Mouse (Mus musculus) small intestine, adult 2 months (tissue): ENCODE measurements around the gene Cfl1. TPM values are rescaled to one million over a fixed set of nuclear protein-coding genes. Genes with fewer than 3 reads are reported as not detected.

ENCODE experiments used
- H3K27ac ChIP-seq: fragments of 200-500 bp; 2 replicates; pipeline ENCODE4 v1.5.1; 2012; ENCODE audit warnings: low read depth, low read length, control low read depth, inconsistent platforms; ENCODE audit not compliant: insufficient read depth
- H3K27me3 ChIP-seq: fragments of 200-500 bp; 2 replicates; pipeline ENCODE4 v1.6.1; 2012; ENCODE audit warnings: mild to moderate bottlenecking, moderate library complexity, low read length, inconsistent platforms; ENCODE audit not compliant: control insufficient read depth, insufficient read depth
- H3K36me3 ChIP-seq: fragments of 200-500 bp; 2 replicates; pipeline ENCODE4 v1.6.1; 2012; ENCODE audit warnings: mild to moderate bottlenecking, low read length, control low read depth, inconsistent platforms; ENCODE audit not compliant: control insufficient read depth, insufficient read depth
- H3K4me1 ChIP-seq: fragments of 200-500 bp; 2 replicates; pipeline ENCODE4 v1.6.1; 2012; ENCODE audit warnings: low read length, inconsistent platforms, mixed read lengths; ENCODE audit not compliant: control insufficient read depth, insufficient read depth, insufficient read length
- H3K4me3 ChIP-seq: fragments of 200-500 bp; 2 replicates; pipeline ENCODE4 v1.5.1; 2012; ENCODE audit warnings: low read depth, mild to moderate bottlenecking, control low read depth, inconsistent platforms, low read length, moderate library complexity
- CTCF ChIP-seq: fragments of 200-500 bp; IDR thresholded peaks from 2 replicates; pipeline ENCODE4 v1.5.1; 2012; ENCODE audit warnings: low read depth, mild to moderate bottlenecking, control low read depth, inconsistent platforms, low read length, moderate library complexity, mixed read lengths; ENCODE audit not compliant: insufficient replicate concordance, insufficient read length; ENCODE audit errors: extremely low read depth
- POLR2A ChIP-seq: fragments of 200-500 bp; IDR thresholded peaks from 2 replicates; pipeline ENCODE4 v1.6.1; 2012; ENCODE audit warnings: low read depth, mild to moderate bottlenecking, control low read depth, inconsistent platforms, low read length, moderate library complexity
- WGBS: fragments of 180-500 bp; shearing (Covaris S2); methylation state at CpG from one replicate; pipeline ENCODE4 v1.1.7; 2018; 5-methylcytosine and 5-hydroxymethylcytosine counted together
- polyA plus RNA-seq: library from polyadenylated mRNA; depleted of rRNA; stranded (reverse); fragments of >200 nt; gene quantifications from 2 replicates; pipeline ENCODE4 v1.2.3, GENCODE M21; 2012

The Cfl1 gene
- polyA plus RNA-seq, 1 experiment = 703 TPM

DNA sequence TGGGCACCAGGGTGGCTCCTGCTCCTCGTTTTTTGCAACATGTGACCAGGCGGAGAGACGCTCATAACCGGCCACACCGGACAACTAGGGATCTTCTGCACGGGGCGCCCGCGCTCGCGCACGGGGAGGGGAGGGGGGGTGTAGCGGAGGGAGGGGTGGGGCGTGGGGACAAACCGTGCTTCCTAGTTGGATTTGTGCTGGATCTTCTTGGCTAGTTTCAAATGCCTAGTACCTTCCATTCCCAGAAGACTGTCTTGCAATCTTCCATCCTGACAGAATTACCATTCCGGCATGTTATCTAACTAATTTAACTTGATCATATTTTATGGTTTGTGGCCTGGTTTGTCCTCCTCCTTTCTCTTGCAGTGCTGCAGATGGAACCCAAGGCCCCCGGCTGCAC lies 13.4 kb downstream of the Cfl1 start, which contains the start of gene 1700020D05Rik:
TSS of gene 1700020D05Rik (minus strand) at position 101 of the 400 bp plus-strand sequence.
- H3K4me1 ChIP-seq = peaks cover 6% of the 10 kb centered on the region; the same call in 1 of the 2 replicates
- no peaks in the 10 kb centered on the region for H3K36me3 ChIP-seq
- TF ChIP-seq POLR2A (no peak), CTCF (no peak)
- WGBS = 38% methylated on average over 17 of the region's 17 CpGs
- no peak within 1 kb of the TSS for H3K27ac ChIP-seq
- no peaks in the 10 kb centered on the region for H3K27me3 ChIP-seq
- no peak within 1 kb of the TSS for H3K4me3 ChIP-seq

DNA sequence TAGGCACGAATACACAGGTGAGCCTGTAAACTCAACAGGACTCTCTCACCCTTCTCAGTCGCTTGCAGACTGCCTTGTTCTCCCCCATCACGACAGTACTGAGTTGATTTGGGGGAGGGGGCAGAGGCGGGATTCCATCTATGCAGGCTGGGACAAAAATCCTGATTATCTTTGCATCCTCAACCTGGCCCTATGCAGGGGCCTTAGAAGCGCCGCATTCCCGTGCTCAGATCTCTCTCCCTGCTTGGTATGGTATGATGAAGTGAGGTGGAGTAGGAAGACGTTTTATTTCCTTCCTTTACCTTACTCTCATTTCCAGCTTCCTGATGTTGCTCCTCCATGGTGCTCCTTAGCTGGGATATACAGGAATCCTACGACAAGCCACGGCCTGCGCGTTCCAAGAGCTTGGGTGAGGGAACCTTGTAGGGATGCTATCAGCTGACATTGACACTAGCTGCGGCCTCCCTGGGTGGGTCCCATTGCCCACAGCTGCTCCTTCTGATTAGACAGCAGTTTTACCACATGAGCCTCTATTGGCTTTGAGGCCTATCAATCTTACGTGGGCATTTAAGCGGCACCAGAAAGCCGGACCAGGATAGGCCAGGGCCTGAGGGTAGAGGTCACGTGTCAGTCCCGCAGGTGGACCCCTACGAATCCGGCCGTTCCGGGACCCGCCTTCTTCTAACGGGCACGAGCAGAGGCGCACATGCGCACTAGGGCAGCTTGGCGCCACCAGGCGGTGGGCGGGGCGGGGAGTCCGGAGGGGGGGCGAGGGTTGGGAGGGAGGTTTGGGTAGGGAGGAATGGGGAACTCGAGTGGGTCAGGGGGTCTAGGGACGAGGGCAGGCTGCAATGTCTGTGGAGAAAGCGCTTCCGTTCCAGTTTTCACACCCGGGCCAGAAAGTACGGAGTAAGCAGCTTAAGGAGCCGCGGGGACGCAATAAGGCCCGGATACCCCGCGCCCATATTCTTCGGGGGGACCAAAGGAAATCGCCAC lies 20.1 kb downstream of the Cfl1 start, which contains the start of gene Snx32:
TSS of gene Snx32 (minus strand) at position 508 of the 996 bp plus-strand sequence.
- TF ChIP-seq POLR2A (no peak), CTCF (peak; percentile 20; the same call in 1 of the 2 replicates)
- 4% methylated on average over 47 of the region's 47 CpGs for WGBS

DNA sequence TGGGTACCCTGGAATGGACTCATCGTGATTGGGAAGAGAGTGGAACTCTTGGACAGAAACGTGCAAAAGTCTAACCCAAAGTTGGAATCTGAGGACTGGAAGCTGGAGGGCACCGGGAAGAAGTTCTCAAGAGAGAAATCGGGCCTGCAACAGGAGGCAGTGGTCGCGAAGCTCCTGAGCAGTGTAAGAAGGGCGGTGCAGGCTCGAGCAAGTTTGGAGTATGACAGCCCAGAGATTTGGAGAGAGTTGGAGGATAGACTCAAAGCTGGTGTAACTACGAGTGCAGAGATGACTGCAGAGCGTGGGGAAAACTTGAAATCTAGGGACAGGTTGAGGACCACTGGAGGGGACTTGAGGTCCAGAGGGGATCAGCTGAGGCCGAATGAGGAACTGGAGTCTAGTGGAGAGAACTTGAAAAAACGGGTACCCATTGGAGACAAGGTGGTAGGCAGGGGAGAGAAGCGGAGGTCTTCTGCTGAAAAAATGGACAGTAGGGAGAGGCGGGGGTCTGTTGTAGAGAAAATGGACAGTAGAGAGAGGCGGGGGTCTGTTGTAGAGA lies 20.9 kb downstream of the Cfl1 start:
- H3K4me1 ChIP-seq = peaks cover 23% of the 10 kb centered on the region
- H3K27me3 ChIP-seq = no peaks in the 10 kb centered on the region
- no peaks in the 10 kb centered on the region for H3K36me3 ChIP-seq
- WGBS = 31% methylated on average over 14 of the region's 15 CpGs
- no peak overlapping the region for H3K27ac ChIP-seq
- peak overlapping the region; percentile 66 for H3K4me3 ChIP-seq
- TF ChIP-seq POLR2A (no peak), CTCF (no peak)

More for the DNA sequence above, 20.1 kb downstream of the Cfl1 start, which contains the start of gene Snx32:
- H3K4me3 ChIP-seq = peak within 1 kb of the TSS; percentile 66
- peaks cover 17% of the 10 kb centered on the region for H3K4me1 ChIP-seq
- no peaks in the 10 kb centered on the region for H3K36me3 ChIP-seq
- H3K27ac ChIP-seq = peak within 1 kb of the TSS; percentile 26; the same call in 1 of the 2 replicates
- H3K27me3 ChIP-seq = no peaks in the 10 kb centered on the region

DNA sequence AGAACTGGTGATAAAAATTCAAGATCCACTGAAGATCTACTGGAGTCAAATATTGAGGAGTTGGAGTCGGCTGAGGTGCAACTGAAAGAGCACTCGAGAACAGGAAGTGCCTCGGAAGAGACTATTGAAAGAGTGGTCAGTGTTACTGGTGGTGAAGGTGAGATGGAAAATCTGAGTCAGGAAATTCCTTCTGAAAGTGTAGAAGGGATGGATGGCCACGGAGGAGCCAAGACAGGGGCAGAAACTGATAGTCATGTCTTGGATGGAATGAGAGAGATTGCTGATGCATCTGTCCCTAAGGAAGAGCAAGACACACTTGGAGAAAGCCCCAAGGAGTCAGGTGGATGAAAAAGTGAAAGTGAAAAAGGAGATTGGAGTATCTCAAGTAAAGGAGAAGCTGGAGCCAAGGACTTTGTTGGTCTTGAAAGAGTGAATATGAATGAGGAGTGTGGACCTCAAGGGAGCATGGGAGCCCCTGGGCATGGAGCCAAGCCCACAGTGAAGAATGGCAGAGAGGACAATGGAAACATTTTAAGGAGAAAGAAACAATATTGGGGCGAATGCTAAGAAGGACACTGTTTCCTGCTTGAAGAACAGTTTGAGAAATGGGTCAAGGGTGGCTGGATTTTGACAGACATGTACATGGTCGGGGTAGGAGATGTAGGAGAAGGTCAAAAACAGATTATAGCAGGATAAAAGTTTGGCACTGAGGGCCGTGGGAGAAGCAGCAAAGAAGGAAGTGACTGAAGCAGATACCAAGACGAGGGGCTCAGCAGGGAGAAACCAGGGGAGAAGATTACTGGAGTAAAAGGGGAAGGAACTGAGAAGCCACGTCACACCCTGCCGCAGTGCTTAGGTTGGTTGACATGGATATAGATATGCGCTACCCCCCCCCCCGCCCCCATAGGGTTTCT lies 22.1 kb downstream of the Cfl1 start:
- Histone ChIP-seq H3K27me3 (no peaks in the 10 kb centered on the region), H3K4me1 (peaks cover 30% of the 10 kb centered on the region), H3K36me3 (no peaks in the 10 kb centered on the region), H3K27ac (no peak overlapping the region; the same call in 1 of the 2 replicates), H3K4me3 (no peak overlapping the region)
- WGBS = 48% methylated on average over 12 of the region's 12 CpGs
- TF ChIP-seq POLR2A (no peak), CTCF (no peak)

DNA sequence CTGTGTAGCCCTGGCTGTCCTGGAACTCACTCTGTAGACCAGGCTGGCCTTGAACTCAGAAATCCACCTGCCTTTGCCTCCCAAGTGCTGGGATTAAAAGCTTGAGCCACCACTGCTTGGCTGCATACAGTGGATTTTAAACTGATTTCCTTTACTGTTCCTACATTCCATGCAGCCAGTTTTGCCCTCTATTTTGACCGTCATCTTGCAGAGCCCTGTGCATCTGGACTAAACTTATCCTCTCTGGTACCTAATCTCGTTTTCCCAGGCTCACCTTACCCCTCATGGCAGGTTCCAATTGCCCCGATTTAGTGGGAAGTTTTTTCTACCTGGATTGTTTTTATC lies 22.7 kb downstream of the Cfl1 start:
- TF ChIP-seq CTCF (no peak), POLR2A (no peak)
- no peaks in the 10 kb centered on the region for H3K27me3 ChIP-seq
- 81% methylated on average over 3 of the region's 3 CpGs for WGBS
- peaks cover 35% of the 10 kb centered on the region for H3K4me1 ChIP-seq
- no peak overlapping the region for H3K27ac ChIP-seq
- H3K4me3 ChIP-seq = no peak overlapping the region
- H3K36me3 ChIP-seq = no peaks in the 10 kb centered on the region

DNA sequence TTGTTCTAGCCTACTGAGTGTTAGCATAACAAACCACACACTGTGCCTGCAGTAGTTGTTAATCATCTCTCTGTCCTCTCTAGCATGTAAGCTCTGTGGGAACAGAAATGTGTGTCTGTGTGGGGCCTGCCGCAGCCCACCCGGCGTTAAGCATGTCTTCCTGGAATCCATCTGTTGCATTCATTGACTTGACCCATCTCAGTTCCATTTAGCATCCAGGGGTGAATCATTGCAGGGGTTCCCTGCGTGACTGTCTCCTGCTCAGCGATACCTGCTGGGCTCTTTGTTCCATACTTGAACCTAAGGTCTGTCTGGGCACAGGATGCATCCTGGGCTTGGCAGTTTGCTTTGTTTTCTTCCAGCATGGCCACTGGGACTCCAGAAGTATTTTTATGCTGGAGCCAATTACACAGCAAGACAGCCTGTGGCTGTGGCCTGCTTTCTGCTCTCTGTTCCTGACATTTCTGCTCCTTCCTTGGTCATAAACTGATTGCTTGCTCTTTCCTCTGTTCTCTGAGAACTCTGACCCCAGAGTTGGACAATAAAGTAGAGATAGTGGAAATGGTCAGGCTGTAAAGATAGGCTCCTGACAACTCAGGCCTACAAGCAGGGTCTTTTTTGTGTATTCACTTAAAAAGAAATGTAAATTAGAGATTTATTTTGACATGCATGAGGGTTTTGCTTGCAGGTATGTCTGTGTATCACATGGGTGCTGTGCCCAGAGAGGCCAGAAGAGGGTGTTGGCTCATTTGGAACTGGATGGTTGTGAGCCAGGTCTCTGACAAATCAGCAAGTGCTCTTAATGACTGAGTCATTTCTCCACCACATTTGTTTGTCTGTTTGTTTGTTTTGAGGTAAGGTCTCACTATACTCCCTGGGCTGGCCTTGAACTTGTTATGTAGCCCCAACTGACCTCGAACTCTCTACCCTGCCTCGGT lies 25.9 kb downstream of the Cfl1 start:
- Histone ChIP-seq H3K27ac (peak overlapping the region; percentile 88), H3K4me3 (no peak overlapping the region), H3K27me3 (no peaks in the 10 kb centered on the region), H3K36me3 (no peaks in the 10 kb centered on the region), H3K4me1 (peaks cover 30% of the 10 kb centered on the region)
- 83% methylated on average over 7 of the region's 7 CpGs for WGBS
- TF ChIP-seq POLR2A = no peak
- no peak for TF ChIP-seq CTCF
